23 mouse cellular contexts compared by ENCODE assay signal in genomic region chr10:116117060-116117459, GRCm38 (mm10). TPM values are rescaled to one million over a fixed set of nuclear protein-coding genes. Genes with fewer than 3 reads are reported as not detected.
"Had no signal": no experiment of that assay in that cellular context is flagged by ENCODE, and none has a peak within 500 bp of the region (broad histone marks: within the 10 kb centered on the region; RNA-seq: fewer than 3 reads in every experiment).

No protein-coding gene starts in this region.

- DNase-seq: kidney, adult 8-10 months; kidney, postnatal 25 days; lung, adult 2 months; lung, postnatal 4 days; midbrain, embryonic 14.5 days; thymus, postnatal 4 days had no signal

RNA-seq across cellular contexts. Expression of gene 4933416C03Rik, which starts 3.3 kb away (rescaled TPM):
- total RNA-seq: layer of hippocampus, adult 18-20 months; layer of hippocampus, postnatal 10 days; left cerebral cortex, adult 18-20 months; megakaryocyte, adult 5-6 weeks had no signal
- polyA plus RNA-seq: intestine, embryonic 14.5 days; kidney, embryonic 16.5 days; limb, embryonic 10.5 days; limb, embryonic 14.5 days; liver, embryonic 11.5 days; liver, embryonic 15.5 days; lung, adult 2 months; lung, postnatal 0 days; midbrain, embryonic 10.5 days; midbrain, embryonic 14.5 days; myocyte; neural tube, embryonic 11.5 days; spleen, adult 2 months; stomach, embryonic 15.5 days; thymus, postnatal 0 days had no signal
